Mouse (Mus musculus): Measurements from ENCODE around the gene Samd7. TPM values are rescaled to one million over a fixed set of nuclear protein-coding genes. Genes with fewer than 3 reads are reported as not detected.

The Samd7 gene
- polyA plus RNA-seq, 1 experiment from 2014 or later: not detected

DNA sequence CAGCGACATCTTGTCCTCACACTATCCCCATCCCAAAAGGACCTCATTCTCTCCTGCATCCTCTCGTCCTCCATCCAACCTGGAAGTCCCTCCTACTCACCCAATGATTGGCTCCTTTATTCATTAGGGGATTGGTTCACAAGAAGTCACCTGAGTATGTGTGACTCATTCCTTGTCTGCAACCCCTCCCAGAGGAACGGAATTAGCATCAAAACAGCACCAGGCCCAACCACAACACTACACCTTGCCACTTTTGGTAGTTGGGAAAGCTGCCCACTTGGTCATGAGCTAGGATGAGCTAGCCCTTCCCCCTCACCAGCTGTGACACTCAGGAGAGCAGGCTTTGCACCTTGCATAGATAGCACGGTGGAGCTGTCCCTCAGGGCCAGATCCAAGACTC, 24.1 kb upstream of the Samd7 start:
- H3K4me2 ChIP-seq (ENCODE audit: low read length): no peak overlapping the region
- no peaks in the 10 kb centered on the region for H3K27me3 ChIP-seq (replicated peaks; ENCODE audit: control insufficient read depth, insufficient read depth, low read length)
- H3K4me1 ChIP-seq (replicated peaks; ENCODE audit: control insufficient read depth, insufficient read depth, low read length): no peaks in the 10 kb centered on the region
- 78% methylated on average over 4 of the region's 4 CpGs for WGBS
- H3K9ac ChIP-seq (replicated peaks; ENCODE audit: low read depth, low read length): no peak overlapping the region
- H3K27ac ChIP-seq (ENCODE audit: low read length): no peak overlapping the region
- no peak overlapping the region for H3K4me3 ChIP-seq (replicated peaks; ENCODE audit: low read length)
- no peak for ATAC-seq
- no peaks in the 10 kb centered on the region for H3K9me3 ChIP-seq (ENCODE audit: control insufficient read depth, low read length)
- H3K36me3 ChIP-seq (ENCODE audit: control insufficient read depth, insufficient read depth): no peaks in the 10 kb centered on the region

DNA sequence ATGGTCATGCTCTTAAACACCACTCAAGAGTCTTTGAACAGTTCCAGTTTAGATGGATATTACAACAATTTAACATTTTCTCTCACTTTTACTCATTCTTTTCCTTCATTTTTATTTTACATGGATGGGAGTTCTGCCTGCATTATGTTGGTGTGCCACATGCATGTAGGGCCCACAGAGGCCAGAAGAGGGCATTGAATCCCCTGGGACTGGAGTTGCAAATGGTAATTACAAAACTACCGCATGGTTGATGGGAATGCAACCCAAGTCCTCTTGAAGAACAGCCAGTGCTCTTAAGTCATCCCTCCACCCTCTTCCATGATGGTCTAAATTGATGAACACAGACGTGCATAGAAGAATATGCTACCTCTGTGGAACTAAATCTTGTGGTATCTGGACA, 23.6 kb upstream of the Samd7 start:
- WGBS: 78% methylated on average over 2 of the region's 2 CpGs
- H3K4me2 ChIP-seq (ENCODE audit: low read length): no peak overlapping the region
- no peaks in the 10 kb centered on the region for H3K4me1 ChIP-seq (replicated peaks; ENCODE audit: control insufficient read depth, insufficient read depth, low read length)
- H3K27me3 ChIP-seq (replicated peaks; ENCODE audit: control insufficient read depth, insufficient read depth, low read length): no peaks in the 10 kb centered on the region
- no peak overlapping the region for H3K27ac ChIP-seq (ENCODE audit: low read length)
- no peak for ATAC-seq
- H3K9me3 ChIP-seq (ENCODE audit: control insufficient read depth, low read length): no peaks in the 10 kb centered on the region
- H3K36me3 ChIP-seq (ENCODE audit: control insufficient read depth, insufficient read depth): no peaks in the 10 kb centered on the region
- H3K9ac ChIP-seq (replicated peaks; ENCODE audit: low read depth, low read length): no peak overlapping the region
- H3K4me3 ChIP-seq (replicated peaks; ENCODE audit: low read length): no peak overlapping the region

DNA sequence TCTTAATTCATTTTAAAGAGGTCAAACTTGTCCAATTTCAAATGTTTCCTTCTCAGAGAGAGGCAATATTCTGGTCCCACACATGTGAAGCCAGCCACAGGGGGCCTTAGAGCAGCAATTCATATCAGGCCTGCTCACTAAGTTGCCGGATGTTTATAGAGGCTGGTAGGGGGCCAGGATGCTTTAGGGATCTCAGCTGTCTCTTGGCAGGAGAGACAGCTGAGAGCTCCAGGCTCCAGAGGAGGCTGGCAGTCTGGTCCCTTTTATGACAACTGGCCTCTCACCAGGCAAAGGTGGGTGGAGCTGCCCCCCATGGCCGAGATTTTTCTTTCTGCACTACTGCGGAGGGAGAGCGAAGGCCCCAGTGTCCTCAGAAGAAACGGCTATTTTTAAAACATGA, 22.9 kb upstream of the Samd7 start:
- no peak overlapping the region for H3K4me2 ChIP-seq (ENCODE audit: low read length)
- no peak overlapping the region for H3K9ac ChIP-seq (replicated peaks; ENCODE audit: low read depth, low read length)
- WGBS: 64% methylated on average over 5 of the region's 5 CpGs
- H3K4me3 ChIP-seq (replicated peaks; ENCODE audit: low read length): no peak overlapping the region
- no peaks in the 10 kb centered on the region for H3K9me3 ChIP-seq (ENCODE audit: control insufficient read depth, low read length)
- ATAC-seq: no peak
- no peak overlapping the region for H3K27ac ChIP-seq (ENCODE audit: low read length)
- H3K4me1 ChIP-seq (replicated peaks; ENCODE audit: control insufficient read depth, insufficient read depth, low read length): no peaks in the 10 kb centered on the region
- H3K36me3 ChIP-seq (ENCODE audit: control insufficient read depth, insufficient read depth): no peaks in the 10 kb centered on the region
- H3K27me3 ChIP-seq (replicated peaks; ENCODE audit: control insufficient read depth, insufficient read depth, low read length): no peaks in the 10 kb centered on the region

DNA sequence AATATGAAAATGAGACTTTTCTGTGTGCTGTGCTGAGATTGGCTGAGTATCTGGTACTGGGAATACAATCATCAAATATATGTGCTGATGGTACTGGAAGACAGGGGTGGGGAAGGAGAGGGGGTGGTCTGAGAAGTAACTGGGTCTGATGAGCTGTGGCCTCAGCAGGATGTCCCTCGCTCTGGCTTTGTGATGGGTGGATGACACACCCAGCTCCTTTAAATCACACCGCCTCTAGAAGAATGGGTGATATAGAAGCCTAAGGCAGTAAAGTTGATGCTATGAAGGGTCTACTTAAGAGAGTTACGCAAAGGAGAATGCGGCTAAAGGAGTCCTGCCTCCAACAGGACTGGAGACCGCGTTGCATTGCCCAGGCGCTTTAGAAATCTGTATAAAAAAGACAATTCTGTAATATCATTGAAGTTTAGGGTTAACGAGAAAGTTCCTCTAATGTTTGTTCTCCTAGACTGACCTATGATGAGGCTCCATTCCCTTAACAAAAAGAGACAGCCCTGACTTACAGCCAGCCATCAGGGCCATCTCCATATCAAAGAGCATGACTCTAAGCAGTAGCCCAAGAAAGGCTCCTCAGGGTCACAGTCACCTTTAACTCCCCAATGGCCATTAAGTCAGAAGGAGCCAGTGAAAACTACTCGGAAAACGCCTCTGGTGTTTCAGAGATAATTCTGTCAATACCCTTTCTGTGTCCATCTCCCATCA, 21.8 kb upstream of the Samd7 start:
- H3K27me3 ChIP-seq (replicated peaks; ENCODE audit: control insufficient read depth, insufficient read depth, low read length): no peaks in the 10 kb centered on the region
- H3K4me1 ChIP-seq (replicated peaks; ENCODE audit: control insufficient read depth, insufficient read depth, low read length): no peaks in the 10 kb centered on the region
- no peaks in the 10 kb centered on the region for H3K9me3 ChIP-seq (ENCODE audit: control insufficient read depth, low read length)
- no peak overlapping the region for H3K4me2 ChIP-seq (ENCODE audit: low read length)
- no peak overlapping the region for H3K27ac ChIP-seq (ENCODE audit: low read length)
- 64% methylated on average over 10 of the region's 10 CpGs for WGBS
- H3K36me3 ChIP-seq (ENCODE audit: control insufficient read depth, insufficient read depth): no peaks in the 10 kb centered on the region
- no peak overlapping the region for H3K4me3 ChIP-seq (replicated peaks; ENCODE audit: low read length)
- no peak for ATAC-seq
- H3K9ac ChIP-seq (replicated peaks; ENCODE audit: low read depth, low read length): no peak overlapping the region

DNA sequence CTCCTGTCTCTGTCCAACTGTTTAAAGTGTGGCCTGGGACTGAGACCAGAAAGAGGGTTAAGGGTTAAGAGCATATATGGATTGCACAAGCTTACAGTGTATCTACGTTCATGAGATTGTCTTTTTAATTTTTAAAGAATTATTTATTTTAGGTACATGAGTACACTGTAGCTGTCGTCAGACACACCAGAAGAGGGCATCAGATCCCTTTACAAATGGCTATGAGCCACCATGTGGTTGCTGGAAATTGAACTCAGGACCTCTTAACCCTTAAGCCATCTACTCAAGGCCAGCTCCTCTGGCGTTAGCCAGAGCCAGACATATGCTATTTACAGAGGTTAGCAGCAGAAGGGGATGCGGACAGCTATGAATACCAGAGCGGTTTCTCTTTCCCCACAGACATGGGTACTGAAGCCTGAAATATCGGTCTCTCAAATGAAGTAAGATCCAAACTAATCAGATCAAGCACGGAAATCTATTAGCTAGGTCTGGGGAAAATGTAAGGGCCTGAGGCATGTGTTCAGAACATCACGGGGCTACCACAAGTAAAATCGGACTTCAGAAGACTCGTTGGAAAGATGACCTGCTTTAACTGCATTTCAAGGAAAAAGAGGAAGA, 21.1 kb upstream of the Samd7 start:
- no peak overlapping the region for H3K9ac ChIP-seq (replicated peaks; ENCODE audit: low read depth, low read length)
- WGBS: 90% methylated on average over 10 of the region's 10 CpGs

DNA sequence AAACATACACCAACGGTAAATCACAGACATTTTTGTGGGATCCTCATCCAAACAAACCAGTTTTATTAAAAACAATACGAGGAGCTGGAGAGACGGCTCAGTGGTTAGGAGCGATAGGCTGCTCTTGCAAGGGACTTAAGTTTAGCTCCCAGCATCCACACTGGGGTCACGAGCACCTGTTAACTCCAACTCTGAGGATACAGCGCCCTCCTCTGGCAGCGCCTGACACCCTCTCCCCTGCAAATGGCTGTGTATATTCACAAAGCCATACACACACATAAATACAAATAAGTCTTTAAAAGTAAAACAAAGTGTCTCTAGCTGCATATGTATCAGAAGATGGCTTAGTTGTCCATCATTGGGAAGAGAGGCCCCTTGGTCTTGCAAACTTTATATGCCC, 20.6 kb upstream of the Samd7 start:
- WGBS: 77% methylated on average over 7 of the region's 7 CpGs
- Histone ChIP-seq H3K9me3 (ENCODE audit: control insufficient read depth, low read length) (no peaks in the 10 kb centered on the region), H3K4me1 (replicated peaks; ENCODE audit: control insufficient read depth, insufficient read depth, low read length) (no peaks in the 10 kb centered on the region), H3K4me3 (replicated peaks; ENCODE audit: low read length) (no peak overlapping the region), H3K9ac (replicated peaks; ENCODE audit: low read depth, low read length) (no peak overlapping the region), H3K27me3 (replicated peaks; ENCODE audit: control insufficient read depth, insufficient read depth, low read length) (no peaks in the 10 kb centered on the region), H3K27ac (ENCODE audit: low read length) (no peak overlapping the region), H3K4me2 (ENCODE audit: low read length) (no peak overlapping the region), H3K36me3 (ENCODE audit: control insufficient read depth, insufficient read depth) (no peaks in the 10 kb centered on the region)
- ATAC-seq: no peak

More for the DNA sequence above, 21.1 kb upstream of the Samd7 start:
- H3K4me1 ChIP-seq (replicated peaks; ENCODE audit: control insufficient read depth, insufficient read depth, low read length): no peaks in the 10 kb centered on the region
- no peak overlapping the region for H3K4me2 ChIP-seq (ENCODE audit: low read length)
- ATAC-seq: no peak
- no peak overlapping the region for H3K27ac ChIP-seq (ENCODE audit: low read length)
- H3K27me3 ChIP-seq (replicated peaks; ENCODE audit: control insufficient read depth, insufficient read depth, low read length): no peaks in the 10 kb centered on the region
- H3K4me3 ChIP-seq (replicated peaks; ENCODE audit: low read length): no peak overlapping the region
- no peaks in the 10 kb centered on the region for H3K9me3 ChIP-seq (ENCODE audit: control insufficient read depth, low read length)
- H3K36me3 ChIP-seq (ENCODE audit: control insufficient read depth, insufficient read depth): no peaks in the 10 kb centered on the region

DNA sequence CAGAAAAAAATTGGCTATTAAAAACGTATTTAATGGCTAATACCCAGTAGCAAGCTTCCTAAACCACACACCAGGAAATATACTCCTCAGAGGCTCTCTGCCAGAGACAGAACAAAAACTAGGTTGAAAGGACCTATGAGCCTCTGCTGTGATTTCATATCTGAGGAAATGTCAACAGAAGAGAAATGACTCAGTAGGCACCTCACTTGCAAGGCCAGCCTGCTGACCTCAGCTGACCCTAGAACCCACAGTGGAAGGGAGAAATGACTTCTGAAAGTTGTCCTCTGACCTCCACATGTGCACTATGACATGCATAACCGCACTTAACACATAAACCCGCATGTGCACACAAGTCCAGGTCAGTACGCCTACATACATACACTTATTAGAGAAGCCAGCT, 18.9 kb upstream of the Samd7 start:
- H3K4me1 ChIP-seq (replicated peaks; ENCODE audit: control insufficient read depth, insufficient read depth, low read length): no peaks in the 10 kb centered on the region
- ATAC-seq: no peak
- no peak overlapping the region for H3K4me3 ChIP-seq (replicated peaks; ENCODE audit: low read length)
- H3K9me3 ChIP-seq (ENCODE audit: control insufficient read depth, low read length): no peaks in the 10 kb centered on the region
- 85% methylated on average over 4 of the region's 4 CpGs for WGBS
- H3K36me3 ChIP-seq (ENCODE audit: control insufficient read depth, insufficient read depth): no peaks in the 10 kb centered on the region
- no peaks in the 10 kb centered on the region for H3K27me3 ChIP-seq (replicated peaks; ENCODE audit: control insufficient read depth, insufficient read depth, low read length)
- no peak overlapping the region for H3K27ac ChIP-seq (ENCODE audit: low read length)
- H3K9ac ChIP-seq (replicated peaks; ENCODE audit: low read depth, low read length): no peak overlapping the region
- no peak overlapping the region for H3K4me2 ChIP-seq (ENCODE audit: low read length)

DNA sequence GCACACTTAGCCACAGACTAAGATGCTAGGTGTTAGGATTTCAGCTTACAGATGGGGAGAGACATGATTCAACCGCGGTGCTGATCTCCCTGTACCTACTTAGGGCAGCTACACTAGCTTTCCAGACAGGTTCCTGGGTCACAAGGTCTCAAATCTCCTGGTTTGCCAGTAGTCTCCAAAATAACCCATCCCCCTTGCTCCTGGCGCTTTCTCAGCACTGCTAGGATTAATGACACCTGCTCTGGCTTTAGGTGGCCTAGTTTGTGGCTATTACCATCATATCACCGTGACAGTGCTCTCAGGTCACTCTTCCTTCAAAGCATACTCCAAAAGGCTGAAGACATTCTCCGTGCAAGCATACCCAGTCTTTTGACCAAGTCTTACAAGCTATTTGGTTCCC, 17.0 kb upstream of the Samd7 start:
- H3K27ac ChIP-seq (ENCODE audit: low read length): no peak overlapping the region
- H3K4me3 ChIP-seq (replicated peaks; ENCODE audit: low read length): no peak overlapping the region
- no peaks in the 10 kb centered on the region for H3K4me1 ChIP-seq (replicated peaks; ENCODE audit: control insufficient read depth, insufficient read depth, low read length)
- H3K9me3 ChIP-seq (ENCODE audit: control insufficient read depth, low read length): no peaks in the 10 kb centered on the region
- no peak overlapping the region for H3K4me2 ChIP-seq (ENCODE audit: low read length)
- H3K9ac ChIP-seq (replicated peaks; ENCODE audit: low read depth, low read length): no peak overlapping the region
- no peak for ATAC-seq
- 86% methylated on average over 5 of the region's 5 CpGs for WGBS
- no peaks in the 10 kb centered on the region for H3K27me3 ChIP-seq (replicated peaks; ENCODE audit: control insufficient read depth, insufficient read depth, low read length)
- no peaks in the 10 kb centered on the region for H3K36me3 ChIP-seq (ENCODE audit: control insufficient read depth, insufficient read depth)

DNA sequence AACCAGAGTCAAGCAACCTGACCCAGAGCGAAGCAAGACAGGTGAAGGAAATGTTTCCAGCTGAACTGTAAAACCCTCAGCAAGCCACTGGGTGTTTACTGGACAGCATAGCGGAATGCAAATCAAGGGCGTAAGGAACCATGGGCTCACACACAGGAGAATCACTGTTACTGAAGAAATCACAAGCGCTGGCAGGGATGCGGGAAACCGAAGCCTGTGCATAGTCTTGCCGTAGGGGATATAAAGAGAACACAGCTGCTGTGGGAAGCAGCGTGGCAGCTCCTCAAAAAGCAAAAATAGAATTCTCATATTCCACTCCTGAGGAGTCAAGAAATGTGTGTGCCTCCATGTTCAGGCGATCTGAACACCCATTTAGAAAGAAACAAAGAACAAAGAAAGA, 9.3 kb upstream of the Samd7 start:
- Histone ChIP-seq H3K9me3 (ENCODE audit: control insufficient read depth, low read length) (no peaks in the 10 kb centered on the region), H3K4me3 (replicated peaks; ENCODE audit: low read length) (no peak overlapping the region), H3K9ac (replicated peaks; ENCODE audit: low read depth, low read length) (no peak overlapping the region), H3K36me3 (ENCODE audit: control insufficient read depth, insufficient read depth) (no peaks in the 10 kb centered on the region), H3K27ac (ENCODE audit: low read length) (no peak overlapping the region), H3K4me2 (ENCODE audit: low read length) (no peak overlapping the region), H3K4me1 (replicated peaks; ENCODE audit: control insufficient read depth, insufficient read depth, low read length) (no peaks in the 10 kb centered on the region; the same call in 1 of the 2 replicates), H3K27me3 (replicated peaks; ENCODE audit: control insufficient read depth, insufficient read depth, low read length) (no peaks in the 10 kb centered on the region)
- ATAC-seq: peak; percentile 74
- 45% methylated on average over 9 of the region's 9 CpGs for WGBS
